Mouse (Mus musculus): Measurements from ENCODE around the gene Dtx3. TPM values are rescaled to one million over a fixed set of nuclear protein-coding genes. Genes with fewer than 3 reads are reported as not detected.

Gene Dtx3
- polyA plus RNA-seq (2015; fragmentation: Nextera tagmentation; extraction: Ambion mirVana) = 16.8 and 19.3 TPM in 2 replicates

- H3K27me3 ChIP-seq = no peaks in the 10 kb centered on the region
- H3K4me2 ChIP-seq = peak within 1 kb of the TSS; percentile 98
- under 1% methylated on average over 32 of the region's 47 CpGs for WGBS (ENCODE audit: insufficient replicate concordance)
- ATAC-seq (ENCODE audit: low read depth) (peak; percentile 30), DNase-seq (no peak)
- peak within 1 kb of the TSS; percentile 93 for H3K27ac ChIP-seq
- H3K4me1 ChIP-seq (replicated peaks) = peaks cover 84% of the 10 kb centered on the region
- H3K36me3 ChIP-seq = peaks cover 46% of the 10 kb centered on the region
- H3K4me3 ChIP-seq (replicated peaks) = peak within 1 kb of the TSS; percentile 88
- no peaks in the 10 kb centered on the region for H3K9me3 ChIP-seq (replicated peaks)
- peak within 1 kb of the TSS; percentile 95 for H3K9ac ChIP-seq
Measured at GRCm38 (mm10) chr10:127195328-127196129, at the start of gene Dtx3. TSS of gene Dtx3 (minus strand) at chr10:127195728.

- Histone ChIP-seq H3K27me3 (peaks cover 54% of the 10 kb centered on the region), H3K4me1 (replicated peaks) (no peaks in the 10 kb centered on the region), H3K4me3 (replicated peaks) (no peak overlapping the region), H3K36me3 (no peaks in the 10 kb centered on the region), H3K9ac (no peak overlapping the region), H3K27ac (no peak overlapping the region), H3K9me3 (replicated peaks) (no peaks in the 10 kb centered on the region), H3K4me2 (no peak overlapping the region)
- ATAC-seq (ENCODE audit: low read depth) (no peak), DNase-seq (no peak)
- 48% methylated on average over 18 of the region's 18 CpGs for WGBS (ENCODE audit: insufficient replicate concordance)
Measured at GRCm38 (mm10) chr10:127238241-127238824, 42.8 kb upstream of the Dtx3 start.

GRCm38 (mm10) chr10:127236541-127236940, 41.0 kb upstream of the Dtx3 start:
- Histone ChIP-seq H3K4me2 (no peak overlapping the region), H3K36me3 (no peaks in the 10 kb centered on the region), H3K27me3 (peaks cover 53% of the 10 kb centered on the region), H3K27ac (no peak overlapping the region), H3K9ac (no peak overlapping the region), H3K4me1 (replicated peaks) (0 out of 2 replicates have a peak, but pooled peaks cover 3% of the 10 kb centered on the region), H3K4me3 (replicated peaks) (no peak overlapping the region), H3K9me3 (replicated peaks) (no peaks in the 10 kb centered on the region)
- ATAC-seq (ENCODE audit: low read depth) = no peak
- WGBS (ENCODE audit: insufficient replicate concordance) = 42% methylated on average over 9 of the region's 9 CpGs
- no peak for DNase-seq

DNA sequence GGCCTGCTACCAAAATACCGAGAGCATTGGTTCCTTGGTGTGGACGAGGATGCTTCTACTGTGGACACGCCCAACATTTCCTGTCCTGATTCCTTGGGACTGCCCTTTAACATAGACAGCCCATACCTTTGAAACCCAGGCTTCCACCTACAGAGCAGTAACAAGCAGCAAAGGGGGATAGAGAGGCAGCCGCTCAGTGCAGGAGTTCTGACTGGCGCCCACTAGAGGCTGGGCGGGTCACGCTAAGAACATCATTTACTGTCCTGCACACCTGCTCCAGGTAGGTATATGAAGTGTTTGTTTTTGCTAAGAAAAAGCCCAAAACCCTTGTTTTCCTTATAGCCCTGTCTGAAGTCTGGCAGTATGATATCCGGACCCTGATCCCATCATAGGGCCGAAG, 37.6 kb upstream of the Dtx3 start:
- 63% methylated on average over 9 of the region's 9 CpGs for WGBS (ENCODE audit: insufficient replicate concordance)
- Histone ChIP-seq H3K9me3 (replicated peaks) (no peaks in the 10 kb centered on the region), H3K36me3 (no peaks in the 10 kb centered on the region), H3K4me2 (no peak overlapping the region), H3K27ac (no peak overlapping the region), H3K4me3 (replicated peaks) (no peak overlapping the region), H3K27me3 (peaks cover 30% of the 10 kb centered on the region), H3K9ac (no peak overlapping the region), H3K4me1 (replicated peaks) (peaks cover 23% of the 10 kb centered on the region)
- ATAC-seq (ENCODE audit: low read depth) (no peak), DNase-seq (no peak)

DNA sequence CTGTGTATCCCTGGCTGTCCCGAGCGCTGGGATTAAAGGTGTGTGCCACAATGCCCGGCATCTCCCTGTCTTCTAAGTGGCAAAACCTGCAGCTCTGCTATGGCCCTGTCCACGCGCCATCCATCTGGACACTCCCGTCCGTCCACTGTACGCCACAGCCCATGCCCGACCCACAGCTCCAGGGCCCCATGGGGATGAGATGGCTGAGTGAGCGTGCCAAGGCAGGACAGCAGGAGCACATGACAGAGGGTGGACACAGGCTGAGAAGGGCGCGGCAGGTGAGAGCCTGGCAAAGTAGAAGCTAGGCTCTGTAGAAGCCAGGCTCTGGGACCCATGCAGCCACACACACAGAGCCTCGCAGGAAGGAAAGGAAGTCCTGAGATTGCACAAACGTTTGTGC, 36.2 kb upstream of the Dtx3 start:
- H3K27me3 ChIP-seq = peaks cover 23% of the 10 kb centered on the region
- no peaks in the 10 kb centered on the region for H3K36me3 ChIP-seq
- no peaks in the 10 kb centered on the region for H3K9me3 ChIP-seq (replicated peaks)
- no peak overlapping the region for H3K27ac ChIP-seq
- no peak overlapping the region for H3K4me2 ChIP-seq
- 75% methylated on average over 14 of the region's 14 CpGs for WGBS (ENCODE audit: insufficient replicate concordance)
- ATAC-seq (ENCODE audit: low read depth) (no peak), DNase-seq (no peak)
- no peak overlapping the region for H3K9ac ChIP-seq
- peaks cover 25% of the 10 kb centered on the region for H3K4me1 ChIP-seq (replicated peaks)
- H3K4me3 ChIP-seq (replicated peaks) = no peak overlapping the region

GRCm38 (mm10) chr10:127230693-127231092, 35.2 kb upstream of the Dtx3 start:
- Histone ChIP-seq H3K4me2 (no peak overlapping the region), H3K9me3 (replicated peaks) (no peaks in the 10 kb centered on the region), H3K4me1 (replicated peaks) (peaks cover 32% of the 10 kb centered on the region), H3K4me3 (replicated peaks) (no peak overlapping the region), H3K36me3 (no peaks in the 10 kb centered on the region), H3K27ac (no peak overlapping the region), H3K27me3 (peaks cover 17% of the 10 kb centered on the region), H3K9ac (no peak overlapping the region)
- ATAC-seq (ENCODE audit: low read depth) (no peak), DNase-seq (no peak)
- 27% methylated on average over 12 of the region's 12 CpGs for WGBS (ENCODE audit: insufficient replicate concordance)

DNA sequence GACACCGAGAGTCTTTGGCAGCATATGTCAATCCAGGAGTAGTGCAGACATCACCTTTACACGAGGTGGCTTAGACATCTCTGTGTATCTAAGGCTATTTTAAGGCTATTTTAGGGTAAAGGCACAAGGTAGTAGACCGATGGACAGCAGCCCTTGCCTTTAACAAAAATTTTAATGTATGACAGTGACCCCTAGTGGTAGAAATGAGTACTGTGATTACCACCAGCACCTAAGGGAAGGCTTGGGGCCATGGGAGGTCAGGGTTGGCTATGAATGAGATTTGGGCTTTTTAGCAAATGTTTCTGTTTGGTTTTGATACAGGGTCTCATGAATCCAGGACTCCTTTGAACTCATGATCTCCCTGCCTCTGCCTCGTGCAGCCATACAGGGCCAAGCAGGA, 33.4 kb upstream of the Dtx3 start:
- no peak overlapping the region for H3K4me3 ChIP-seq (replicated peaks)
- 20% methylated on average over 4 of the region's 4 CpGs for WGBS (ENCODE audit: insufficient replicate concordance)
- ATAC-seq (ENCODE audit: low read depth) (peak; percentile 78), DNase-seq (peak; percentile 47)
- H3K36me3 ChIP-seq = no peaks in the 10 kb centered on the region
- H3K9ac ChIP-seq = no peak overlapping the region
- H3K27me3 ChIP-seq = peaks cover 23% of the 10 kb centered on the region; the same call in 1 of the 2 replicates
- H3K4me1 ChIP-seq (replicated peaks) = peaks cover 34% of the 10 kb centered on the region
- no peaks in the 10 kb centered on the region for H3K9me3 ChIP-seq (replicated peaks)
- H3K4me2 ChIP-seq = no peak overlapping the region
- no peak overlapping the region for H3K27ac ChIP-seq

DNA sequence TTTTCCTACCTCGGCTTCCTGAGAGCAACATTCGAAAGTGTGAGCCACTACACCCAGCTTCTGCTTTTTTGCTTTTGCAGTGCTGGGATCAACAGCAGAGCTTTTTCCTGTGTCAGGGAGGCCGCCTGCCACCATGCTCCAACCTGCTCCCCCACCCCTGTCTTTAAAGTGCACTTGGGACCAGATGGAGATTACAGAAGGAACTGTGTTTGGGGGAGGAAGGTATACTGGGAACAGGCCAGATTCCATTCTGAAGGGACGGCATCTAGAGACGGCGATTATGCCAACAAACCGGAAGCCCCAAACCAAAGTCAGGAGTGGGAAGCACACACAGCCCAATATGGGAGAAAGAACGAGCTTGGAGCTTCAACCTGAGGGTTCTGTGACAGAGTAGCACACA, 31.6 kb upstream of the Dtx3 start:
- WGBS (ENCODE audit: insufficient replicate concordance) = 63% methylated on average over 8 of the region's 8 CpGs
- Histone ChIP-seq H3K36me3 (no peaks in the 10 kb centered on the region), H3K27me3 (peaks cover 23% of the 10 kb centered on the region; the same call in 1 of the 2 replicates), H3K27ac (no peak overlapping the region), H3K4me2 (no peak overlapping the region), H3K4me3 (replicated peaks) (no peak overlapping the region), H3K4me1 (replicated peaks) (peaks cover 34% of the 10 kb centered on the region), H3K9me3 (replicated peaks) (no peaks in the 10 kb centered on the region), H3K9ac (no peak overlapping the region)
- ATAC-seq (ENCODE audit: low read depth) (no peak), DNase-seq (no peak)

- H3K36me3 ChIP-seq = no peaks in the 10 kb centered on the region
- no peaks in the 10 kb centered on the region for H3K9me3 ChIP-seq (replicated peaks)
- WGBS (ENCODE audit: insufficient replicate concordance) = 58% methylated on average over 8 of the region's 8 CpGs
- no peak overlapping the region for H3K9ac ChIP-seq
- no peak overlapping the region for H3K4me3 ChIP-seq (replicated peaks)
- H3K4me1 ChIP-seq (replicated peaks) = peaks cover 30% of the 10 kb centered on the region
- DNase-seq = no peak
- H3K27ac ChIP-seq = no peak overlapping the region
- 0 out of 2 replicates have a peak, but pooled peaks have one; percentile 26 for ATAC-seq (ENCODE audit: low read depth)
- H3K27me3 ChIP-seq = peaks cover 19% of the 10 kb centered on the region; the same call in 1 of the 2 replicates
- H3K4me2 ChIP-seq = no peak overlapping the region
Measured at GRCm38 (mm10) chr10:127226318-127226895, 30.9 kb upstream of the Dtx3 start.

DNA sequence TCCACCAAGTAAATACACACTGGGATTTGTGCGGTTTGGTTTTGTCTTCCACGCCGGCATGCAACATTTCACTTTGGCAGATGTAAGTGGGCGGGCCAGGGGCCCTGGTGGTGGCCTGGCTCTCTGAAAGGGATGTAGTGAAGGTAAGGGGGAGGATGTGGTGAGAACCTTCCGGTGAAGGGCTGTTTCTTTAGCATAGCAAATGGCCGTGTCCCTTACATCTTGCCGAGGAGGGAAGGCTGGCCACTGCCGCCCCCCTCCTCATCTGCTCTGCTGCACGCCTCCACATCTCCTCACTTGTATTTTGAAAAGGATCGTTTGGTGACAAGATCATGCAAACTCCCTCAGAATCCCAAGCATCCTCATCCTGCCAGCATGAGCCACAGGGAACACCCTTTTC, 30.2 kb upstream of the Dtx3 start:
- ATAC-seq (ENCODE audit: low read depth) (no peak), DNase-seq (no peak)
- H3K4me2 ChIP-seq = no peak overlapping the region
- H3K36me3 ChIP-seq = no peaks in the 10 kb centered on the region
- peaks cover 19% of the 10 kb centered on the region; the same call in 1 of the 2 replicates for H3K27me3 ChIP-seq
- H3K9me3 ChIP-seq (replicated peaks) = no peaks in the 10 kb centered on the region
- H3K27ac ChIP-seq = no peak overlapping the region
- 36% methylated on average over 10 of the region's 10 CpGs for WGBS (ENCODE audit: insufficient replicate concordance)
- H3K4me1 ChIP-seq (replicated peaks) = peaks cover 24% of the 10 kb centered on the region
- no peak overlapping the region for H3K4me3 ChIP-seq (replicated peaks)
- no peak overlapping the region for H3K9ac ChIP-seq

DNA sequence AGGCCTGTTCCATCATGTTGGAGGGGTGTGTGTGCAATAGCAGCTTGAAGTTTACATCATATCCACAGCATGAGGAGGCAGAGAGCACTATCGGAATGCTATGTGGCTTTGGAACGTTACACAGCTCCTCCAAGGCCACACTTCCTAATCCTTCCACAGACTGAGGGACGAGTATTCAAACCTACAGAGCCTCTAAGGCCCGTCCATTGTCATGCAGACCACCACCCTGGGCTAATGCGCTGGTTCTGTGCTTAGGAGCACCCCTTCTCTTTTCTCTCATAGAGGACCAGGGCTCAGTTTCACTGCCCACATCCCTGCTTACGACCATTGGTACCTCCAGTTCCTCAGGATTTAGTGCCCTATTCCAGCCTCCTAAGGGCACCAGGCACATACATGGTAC, 29.7 kb upstream of the Dtx3 start:
- 64% methylated on average over 6 of the region's 6 CpGs for WGBS (ENCODE audit: insufficient replicate concordance)
- Histone ChIP-seq H3K4me3 (replicated peaks) (no peak overlapping the region), H3K4me2 (no peak overlapping the region), H3K4me1 (replicated peaks) (peaks cover 19% of the 10 kb centered on the region), H3K27ac (no peak overlapping the region), H3K27me3 (peaks cover 19% of the 10 kb centered on the region; the same call in 1 of the 2 replicates), H3K9me3 (replicated peaks) (no peaks in the 10 kb centered on the region), H3K36me3 (no peaks in the 10 kb centered on the region), H3K9ac (no peak overlapping the region)
- DNase-seq (no peak), ATAC-seq (ENCODE audit: low read depth) (no peak)

Data from liver, embryonic 13.5 days (tissue).